In genomic region chr6:48049273-48050065, GRCm38 (mm10) we compare ENCODE assay signal across 7 mouse cellular contexts. TPM values are rescaled to one million over a fixed set of nuclear protein-coding genes. Genes with fewer than 3 reads are reported as not detected.
DNase-seq lines count a peak whose midpoint lies in the region; ATAC-seq and TF ChIP-seq lines count a peak whose summit lies in the region.

No protein-coding gene starts in this region.

- no peak; the same call in 1 of the 2 replicates for ATAC-seq in forebrain, embryonic 13.5 days
- no peak for ATAC-seq in liver, embryonic 14.5 days (ENCODE audit: insufficient read depth)

- no peak overlapping the region for H3K27ac ChIP-seq in forebrain, embryonic 13.5 days
- H3K27ac ChIP-seq in liver, embryonic 14.5 days, result no peak overlapping the region

- H3K4me2 ChIP-seq in forebrain, embryonic 13.5 days, result peak overlapping the region; percentile 81
- peak overlapping the region; percentile 76 for H3K4me2 ChIP-seq in liver, embryonic 14.5 days (ENCODE audit: low read depth)

- H3K36me3 ChIP-seq in forebrain, embryonic 13.5 days (ENCODE audit: poor library complexity, severe bottlenecking), result peaks cover 5% of the 10 kb centered on the region
- no peaks in the 10 kb centered on the region; the same call in 1 of the 2 replicates for H3K36me3 ChIP-seq in liver, embryonic 14.5 days (replicated peaks; ENCODE audit: control insufficient read depth, insufficient read depth, low read depth)

- peaks cover 20% of the 10 kb centered on the region for H3K4me1 ChIP-seq in forebrain, embryonic 13.5 days
- H3K4me1 ChIP-seq in liver, embryonic 14.5 days (replicated peaks; ENCODE audit: control insufficient read depth in 2 of 2, insufficient read depth in 2 of 2, low read length in 1 of 2), result peaks cover 0 to 4% of the 10 kb centered on the region in 2 experiments; a peak in 1 of 4 replicates

- H3K4me3 ChIP-seq in forebrain, embryonic 13.5 days, result peak overlapping the region; percentile 86
- H3K4me3 ChIP-seq in liver, embryonic 14.5 days (ENCODE audit: insufficient read depth in 1 of 2, low read depth in 2 of 2, low read length in 2 of 2), result peak overlapping the region; percentile 55 to 80

- TF ChIP-seq EP300 in liver, embryonic 14.5 days (IDR thresholded peaks at IDR 0.05; ENCODE audit: low read depth), result no peak

- DNase-seq in thymus, postnatal 0 days (ENCODE audit: low spot score), result peak; percentile 15
- no peak for DNase-seq in thymus, postnatal 25 days
- no peak for DNase-seq in liver, embryonic 14.5 days (ENCODE audit: low read depth in 3 of 3, low spot score in 3 of 3)
- no peak for DNase-seq in urinary bladder, postnatal 4 days (ENCODE audit: low spot score in 2 of 2)
- no peak for DNase-seq in ovary, postnatal 10 days (ENCODE audit: low spot score)
- DNase-seq in kidney, postnatal 36 days, result no peak

- H3K9me3 ChIP-seq in forebrain, embryonic 13.5 days (replicated peaks), result no peaks in the 10 kb centered on the region
- no peaks in the 10 kb centered on the region for H3K9me3 ChIP-seq in liver, embryonic 14.5 days (ENCODE audit: control insufficient read depth, low read length)

- TF ChIP-seq CTCF in liver, embryonic 14.5 days (IDR thresholded peaks at IDR 0.05; ENCODE audit: low read depth), result no peak

- peak overlapping the region; percentile 89 for H3K9ac ChIP-seq in forebrain, embryonic 13.5 days
- peak overlapping the region; percentile 68 for H3K9ac ChIP-seq in liver, embryonic 14.5 days (replicated peaks)

- no peaks in the 10 kb centered on the region for H3K27me3 ChIP-seq in forebrain, embryonic 13.5 days
- peaks cover 3% of the 10 kb centered on the region; the same call in 1 of the 2 replicates for H3K27me3 ChIP-seq in liver, embryonic 14.5 days (ENCODE audit: control insufficient read depth, insufficient read depth, low read length)

- WGBS in forebrain, embryonic 13.5 days, result 58% methylated on average over 9 of the region's 9 CpGs
- 37% methylated on average over 9 of the region's 9 CpGs for WGBS in liver, embryonic 14.5 days (ENCODE audit: insufficient replicate concordance)

RNA-seq across cellular contexts. Expression of gene Zfp777, which starts 0.8 kb away (rescaled TPM):
- polyA plus RNA-seq in thymus, postnatal 0 days (2015; fragmentation: Nextera tagmentation; extraction: Ambion mirVana), result 6.1 and 7.5 TPM in 2 replicates
- 6.8 and 7.4 TPM in 2 replicates for polyA plus RNA-seq in forebrain, embryonic 13.5 days (2015; fragmentation: Nextera tagmentation; extraction: Ambion mirVana)
- polyA plus RNA-seq in liver, embryonic 14.5 days (2012; rRNA removed), result 3.3 and 3.6 TPM in 2 replicates
- polyA plus RNA-seq in liver, embryonic 14.5 days (2014; fragmentation: Nextera tagmentation; extraction: Ambion mirVana), result 1.5 and 1.6 TPM in 2 replicates

RNA-seq across cellular contexts. Expression of gene Zfp746, which starts 36.9 kb away (rescaled TPM):
- polyA plus RNA-seq in thymus, postnatal 0 days (2015; fragmentation: Nextera tagmentation; extraction: Ambion mirVana), result 17.3 and 21.3 TPM in 2 replicates
- 17.2 and 18.2 TPM in 2 replicates for polyA plus RNA-seq in forebrain, embryonic 13.5 days (2015; fragmentation: Nextera tagmentation; extraction: Ambion mirVana)
- 5.2 and 5.6 TPM in 2 replicates for polyA plus RNA-seq in liver, embryonic 14.5 days (2012; rRNA removed)
- 4.0 and 4.9 TPM in 2 replicates for polyA plus RNA-seq in liver, embryonic 14.5 days (2014; fragmentation: Nextera tagmentation; extraction: Ambion mirVana)
